Mouse (Mus musculus) brain, embryonic 14.5 days (tissue): Measurements from ENCODE around the gene Col13a1.

Source experiments
- CTCF ChIP-seq: fragments of 200-500 bp; IDR thresholded peaks from 2 replicates; pipeline ENCODE4 v1.5.1; 2012; ENCODE audit warnings: inconsistent platforms, mild to moderate bottlenecking, moderate library complexity, borderline replicate concordance; ENCODE audit not compliant: insufficient read depth, insufficient read length; ENCODE audit errors: extremely low read depth
- POLR2A ChIP-seq: fragments of 200-500 bp; IDR thresholded peaks from 2 replicates; pipeline ENCODE4 v1.6.1; 2012; ENCODE audit warnings: mild to moderate bottlenecking, inconsistent platforms, borderline replicate concordance; ENCODE audit not compliant: poor library complexity, insufficient read depth, insufficient read length, severe bottlenecking; ENCODE audit errors: extremely low read depth

GRCm38 (mm10) chr10:61877787-61878186, 101.1 kb downstream of the Col13a1 start:
- TF ChIP-seq CTCF, result peak; percentile 94
- TF ChIP-seq POLR2A, result no peak
